Mouse (Mus musculus) testis, postnatal 10 days (tissue): Measurements from ENCODE around the gene Ablim2.

Source experiments
- DNase-seq: peaks from one replicate; pipeline ENCODE4 v3.0.0; 2021; ENCODE audit warnings: low spot score

Gene Ablim2

DNA sequence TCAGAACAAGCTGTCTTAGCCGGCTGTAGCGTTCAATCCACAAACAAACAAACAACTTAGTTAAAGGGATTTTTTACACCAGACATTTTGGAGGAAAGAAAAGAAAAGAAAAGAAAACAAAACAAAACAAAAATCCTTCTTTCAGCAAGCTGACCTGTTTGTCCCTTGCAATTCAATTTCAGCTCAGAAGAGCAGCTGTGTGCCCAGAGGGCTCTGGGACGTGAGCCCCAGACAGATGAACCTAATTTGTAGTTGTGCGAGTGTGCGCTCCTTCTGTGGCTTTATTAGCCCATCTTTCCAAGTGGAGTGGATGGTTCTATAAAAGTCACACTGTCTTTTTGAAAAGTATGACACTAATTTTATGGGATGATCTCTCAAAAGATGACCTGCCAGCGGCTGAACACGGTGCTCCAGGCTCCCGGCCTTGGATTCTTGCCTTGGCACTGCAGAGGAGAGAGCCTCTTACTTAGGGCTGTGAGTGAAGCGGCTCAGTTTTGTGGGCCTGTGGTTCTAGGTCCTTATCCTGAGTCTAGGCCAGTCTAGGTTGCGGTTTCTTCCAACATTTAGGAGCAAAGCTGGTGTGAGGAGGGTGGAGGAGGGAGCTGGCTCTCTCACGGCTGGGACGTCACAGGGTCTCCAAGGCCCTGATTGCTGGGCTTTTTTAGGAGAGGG, 158.1 kb downstream of the Ablim2 start:
- DNase-seq = no peak

DNA sequence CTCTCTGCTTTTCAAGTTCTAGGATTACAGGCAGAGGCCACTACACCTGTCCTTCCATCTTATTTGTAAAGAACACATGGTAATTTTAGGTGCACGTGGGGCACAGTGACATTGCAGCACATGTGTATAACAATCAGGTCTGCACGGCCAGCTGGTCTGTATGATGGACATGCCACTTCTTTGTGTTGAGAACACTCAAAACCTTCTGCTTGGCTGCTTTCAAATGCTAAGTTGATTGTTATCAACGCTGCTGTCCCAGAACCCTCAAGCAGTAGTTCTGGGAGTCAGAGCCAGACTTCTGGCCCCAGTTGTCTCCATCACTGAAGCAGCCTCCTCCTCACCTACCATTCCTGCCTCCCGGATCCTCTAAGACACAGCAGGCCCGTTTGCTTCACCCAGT, 159.0 kb downstream of the Ablim2 start:
- no peak for DNase-seq

DNA sequence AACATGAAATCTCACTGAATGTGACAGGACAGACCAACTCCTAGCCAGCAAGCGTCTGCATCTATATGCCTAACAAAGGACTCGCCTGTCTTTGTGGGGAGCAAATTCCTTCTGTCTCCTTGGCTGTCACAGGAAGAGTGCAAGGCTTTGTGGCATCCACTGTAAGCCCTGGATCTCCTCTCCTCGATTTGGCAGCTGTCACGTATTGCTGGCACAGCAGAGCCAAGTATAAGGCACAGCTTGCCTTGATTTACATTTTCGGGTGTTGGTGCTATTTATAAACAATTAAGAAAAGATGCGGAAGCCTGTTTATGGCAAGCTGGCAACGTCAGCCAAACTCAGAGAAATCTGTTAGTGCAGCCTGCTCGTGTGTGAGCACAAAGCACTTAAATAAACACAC, 160.7 kb downstream of the Ablim2 start:
- no peak for DNase-seq

DNA sequence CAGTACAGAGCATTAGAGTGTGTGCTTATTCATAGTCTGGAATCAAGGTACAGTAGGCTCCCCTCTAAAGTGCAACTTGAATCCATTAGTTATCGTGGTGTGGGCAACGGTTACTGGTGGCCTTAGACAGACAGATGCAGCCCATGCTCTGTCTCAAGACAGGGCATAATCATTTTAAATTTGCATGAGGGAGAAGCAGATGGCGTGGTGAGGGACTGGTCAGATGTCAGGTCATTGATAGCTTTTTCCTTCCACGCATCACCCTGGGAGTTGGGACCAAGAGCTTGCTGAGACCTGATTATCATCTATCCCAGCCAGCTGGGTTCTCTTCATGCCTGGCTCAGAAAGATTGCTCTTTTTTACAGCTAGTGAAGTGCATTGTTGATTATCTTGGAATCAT, 162.4 kb downstream of the Ablim2 start:
- no peak for DNase-seq

DNA sequence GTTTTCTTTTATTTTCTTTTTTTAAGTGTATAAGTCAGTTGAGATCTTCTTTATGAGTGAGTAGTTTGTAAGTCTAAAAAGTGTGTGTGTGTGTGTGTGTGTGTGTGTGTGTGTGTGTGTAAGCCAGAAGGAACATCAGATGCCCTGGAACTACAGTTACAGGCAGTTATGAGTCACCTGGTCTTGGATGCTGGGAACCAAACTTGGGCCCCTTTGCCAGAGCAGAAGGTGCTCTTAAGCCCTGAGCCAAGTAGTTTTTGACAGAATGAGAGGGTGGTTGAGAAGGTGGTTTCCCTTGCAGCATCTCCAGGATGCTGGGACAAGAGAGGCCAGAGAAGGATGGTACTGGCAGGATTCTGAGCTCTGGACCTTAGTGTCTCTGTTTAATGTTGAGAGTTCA, 162.9 kb downstream of the Ablim2 start:
- DNase-seq = no peak

DNA sequence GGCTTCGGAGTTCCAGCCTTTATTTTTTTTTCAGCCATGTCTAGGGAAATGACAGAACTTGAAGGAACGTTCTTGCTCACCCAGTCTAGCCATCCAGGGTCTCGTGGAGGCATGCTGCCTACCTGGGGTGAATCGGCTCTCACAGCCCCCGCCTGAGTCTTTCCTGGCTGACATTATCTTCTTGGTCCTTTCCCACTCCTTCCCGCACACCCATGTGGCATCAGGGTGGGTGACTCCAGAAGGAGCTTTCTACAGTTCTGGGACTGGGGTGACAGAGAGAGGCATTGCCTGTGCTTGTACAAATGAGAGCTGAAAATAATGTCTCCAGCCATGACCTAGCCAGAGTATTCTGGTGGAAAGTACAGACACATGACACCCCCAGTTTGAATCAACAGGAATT, 163.5 kb downstream of the Ablim2 start:
- no peak for DNase-seq

DNA sequence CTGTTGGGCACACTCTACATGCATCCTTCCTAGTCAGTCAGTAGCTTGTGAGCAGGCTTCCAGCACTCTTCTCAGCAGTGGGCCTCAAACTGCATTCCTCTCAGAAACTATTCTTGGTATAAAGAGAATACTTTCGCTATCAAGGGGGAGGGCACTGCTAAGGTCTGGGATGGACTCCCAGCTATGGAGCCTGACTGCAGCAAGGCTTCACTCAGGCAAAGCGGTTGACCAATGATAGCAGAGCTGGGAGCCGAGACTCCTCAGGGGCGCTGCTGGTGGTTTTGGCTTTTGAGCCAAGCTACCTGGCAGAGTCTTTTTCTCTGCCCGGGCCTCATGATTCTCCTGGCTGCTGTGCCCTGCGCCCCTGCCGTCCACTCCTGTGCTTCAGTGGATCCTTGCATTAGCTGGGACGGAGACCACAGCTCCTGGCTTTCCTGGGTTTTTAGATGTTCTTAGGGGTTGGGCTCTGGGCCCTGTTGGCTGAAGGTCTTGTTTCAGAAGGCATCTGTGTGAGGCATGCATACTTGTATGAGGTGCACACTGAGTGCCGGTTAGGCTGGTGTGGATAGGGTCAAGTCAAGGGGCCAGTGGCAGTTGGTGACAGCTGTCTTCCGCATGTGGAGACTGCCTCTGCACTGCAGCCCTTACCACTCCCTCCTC, 164.0 kb downstream of the Ablim2 start:
- DNase-seq = peak; percentile 66

DNA sequence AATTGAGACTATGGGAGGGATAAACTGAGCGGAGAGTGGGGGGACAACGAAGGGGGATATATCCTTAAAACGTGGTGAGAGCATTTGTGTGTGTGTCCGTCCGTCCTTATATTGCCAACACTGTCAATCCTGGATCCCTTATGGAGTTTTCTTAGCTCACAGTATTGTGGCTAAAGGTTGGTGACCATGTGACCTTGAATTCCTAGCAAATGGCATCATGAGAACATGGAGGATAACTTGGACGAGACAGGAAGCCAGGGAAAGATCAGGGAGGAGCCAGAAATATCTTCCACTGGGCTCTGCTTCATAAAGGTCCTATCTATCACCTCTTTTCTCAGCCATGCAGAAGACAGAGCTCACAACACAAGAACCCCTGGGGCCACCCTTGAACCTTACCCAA, 165.8 kb downstream of the Ablim2 start:
- no peak for DNase-seq

DNA sequence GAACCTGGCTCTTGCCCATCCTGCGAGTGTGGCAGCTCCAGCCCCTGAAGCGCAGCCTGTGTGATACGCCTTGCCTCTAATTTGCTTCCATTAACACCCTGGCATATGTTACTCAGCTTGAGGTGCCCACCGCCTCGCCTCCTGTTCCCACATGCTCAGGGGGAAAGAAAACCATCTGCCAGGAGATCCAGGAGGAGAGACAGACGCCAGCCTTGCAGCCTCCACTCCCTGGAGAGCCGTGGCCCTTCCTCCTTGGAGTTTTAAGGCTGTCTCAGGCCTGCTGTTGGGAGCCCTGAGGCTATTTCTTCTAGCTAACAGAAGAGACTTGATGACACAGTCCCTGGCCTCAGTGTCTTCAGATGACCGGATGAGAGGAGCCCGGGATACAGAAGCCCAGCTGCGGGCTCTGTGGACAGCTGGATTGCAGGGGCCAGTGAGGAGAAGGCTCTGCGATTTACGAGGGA, 167.5 kb downstream of the Ablim2 start:
- no peak for DNase-seq

DNA sequence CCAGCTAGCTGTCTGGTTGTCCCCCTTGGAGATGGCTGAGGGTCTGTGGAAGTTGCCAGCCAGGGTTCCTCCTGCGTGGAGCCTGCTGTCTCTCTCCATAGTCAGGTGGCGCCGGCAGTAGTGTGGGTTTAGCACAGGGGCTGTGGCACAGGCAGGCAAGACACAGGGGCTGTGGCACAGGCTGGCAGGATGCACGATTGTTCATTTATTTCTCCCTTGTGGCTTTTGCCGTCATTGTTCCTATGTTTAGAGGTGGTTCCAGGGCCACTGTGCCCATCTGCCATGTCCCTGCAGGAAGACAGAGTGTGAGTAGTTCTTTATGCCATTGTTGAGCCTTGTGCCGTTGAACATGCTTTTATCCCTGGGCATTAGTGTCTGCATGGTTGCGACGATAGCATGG, 168.8 kb downstream of the Ablim2 start:
- DNase-seq = no peak

DNA sequence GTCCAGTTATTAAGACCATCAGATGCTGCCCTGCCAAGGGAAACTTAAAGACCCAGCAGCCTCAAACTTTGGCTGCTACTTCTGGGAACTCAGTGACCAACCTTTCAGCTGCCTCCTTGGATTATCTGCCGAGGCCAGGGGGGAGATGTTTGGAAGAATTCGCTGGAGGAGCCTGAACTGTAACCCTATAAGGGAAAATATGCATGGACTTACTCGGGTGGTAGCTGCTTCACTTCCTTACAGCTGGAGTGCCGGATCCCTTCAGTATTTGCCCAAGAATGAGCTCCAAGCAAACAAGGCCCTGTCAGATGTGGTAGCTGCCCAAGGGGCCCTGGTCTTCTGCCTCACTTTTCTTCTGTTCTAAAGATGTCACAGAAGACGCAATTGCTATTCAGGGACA, 173.6 kb downstream of the Ablim2 start:
- no peak for DNase-seq

DNA sequence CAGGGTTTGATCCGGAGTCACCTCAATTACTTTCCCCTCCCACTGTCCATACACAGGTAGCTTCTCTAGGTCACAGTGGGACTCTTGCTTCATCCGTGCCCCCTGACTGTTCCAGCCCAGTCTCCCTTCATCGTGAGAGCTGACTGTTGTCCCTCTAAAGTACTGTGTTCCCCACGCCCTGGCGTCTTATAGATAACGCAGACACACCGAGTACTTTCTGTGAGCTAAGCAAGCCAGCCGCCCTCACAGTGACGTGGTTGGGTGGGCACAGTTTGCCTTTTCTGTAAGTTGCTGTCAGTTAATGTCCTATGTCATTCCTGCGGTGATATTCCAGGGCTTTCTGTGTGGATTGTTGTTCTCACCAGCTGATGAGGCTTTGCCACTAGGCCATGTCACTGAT, 175.4 kb downstream of the Ablim2 start:
- DNase-seq = no peak
